Mouse (Mus musculus) cerebellum, postnatal 36 days (tissue): ENCODE measurements around the gene Otogl.
"Not testable (repeated sequence)": the region's sequence is repeated elsewhere in the genome, so short reads cannot be mapped to it uniquely, and the experiment has no call there.

Experiments
- DNase-seq, 2 experiments: peaks; one replicate each; pipeline ENCODE4 v3.0.0; 2021 to 2022; ENCODE audit warnings: mixed read lengths in 2 of 2

Gene Otogl

DNA sequence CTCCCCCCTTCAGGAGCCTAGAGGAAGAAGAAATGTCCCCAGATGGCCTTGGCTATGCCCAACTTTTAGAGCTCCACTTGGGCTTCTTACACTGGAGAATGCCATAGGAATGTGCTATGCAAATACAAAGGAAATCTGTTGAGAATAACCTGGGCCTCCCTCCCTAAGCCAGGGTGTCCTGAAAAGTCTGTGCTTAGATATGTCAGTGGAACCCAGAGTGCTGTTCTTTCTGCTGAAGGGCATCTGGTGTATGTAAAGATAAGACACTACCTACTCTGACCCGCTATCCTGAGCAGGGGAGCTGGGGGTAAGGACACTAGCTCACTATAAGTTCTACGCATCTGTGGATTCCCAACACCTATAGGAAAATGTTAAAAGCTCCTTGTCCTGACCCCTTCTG is 106.7 kb downstream of the Otogl start:
- DNase-seq = no peak

DNA sequence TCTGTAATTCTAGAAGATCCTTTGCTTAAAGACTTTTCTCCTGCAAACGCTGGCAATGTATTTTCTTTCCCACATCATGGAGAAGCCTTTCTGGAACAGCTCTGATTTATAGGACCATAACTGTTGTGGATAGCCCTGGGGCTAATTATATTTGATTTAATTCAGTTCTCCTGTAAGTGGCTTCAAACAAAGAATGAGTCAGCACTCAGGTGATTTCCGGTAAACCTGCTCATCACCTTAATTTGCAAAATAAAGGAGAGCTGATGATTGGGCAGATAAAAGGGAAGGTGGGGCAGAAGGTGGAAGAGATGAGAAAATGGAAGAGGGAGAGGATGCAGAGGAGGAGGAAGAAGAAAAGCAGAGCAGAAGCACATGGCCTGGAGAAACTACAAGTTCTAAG is 107.6 kb downstream of the Otogl start:
- not testable (repeated sequence) for DNase-seq

DNA sequence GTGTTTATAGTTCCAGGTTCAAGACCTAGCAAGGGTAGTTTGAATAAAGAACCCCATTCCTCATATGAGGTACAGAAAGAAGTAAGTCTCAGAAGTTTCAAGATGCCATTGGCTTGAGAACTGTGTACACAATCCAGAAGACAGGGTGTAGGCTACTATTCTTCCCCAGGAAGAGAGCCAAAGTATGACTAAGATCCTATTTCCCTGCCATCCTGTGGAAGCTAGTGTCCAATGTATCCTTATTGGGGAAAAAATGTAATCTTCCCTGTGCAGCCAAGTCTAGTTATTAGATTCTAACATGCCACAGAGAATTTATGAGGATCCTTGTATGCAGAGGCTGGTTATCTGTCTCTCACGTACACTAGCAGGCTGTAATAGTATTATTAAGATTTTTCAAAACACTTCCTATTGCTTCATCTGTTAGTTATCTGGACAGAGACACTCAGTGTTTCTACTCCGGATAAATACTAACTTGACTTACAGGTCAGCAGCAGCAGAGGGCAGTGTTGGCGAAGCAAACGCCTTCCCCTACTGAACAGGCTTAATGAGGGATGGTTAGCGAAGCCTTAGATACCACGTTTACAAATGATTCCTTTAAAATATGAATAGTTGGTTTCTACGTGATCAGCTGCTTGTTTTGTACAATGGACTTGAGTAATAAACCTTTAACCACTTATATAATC is 112.1 kb downstream of the Otogl start:
- peak; percentile 43 to 49 for DNase-seq

DNA sequence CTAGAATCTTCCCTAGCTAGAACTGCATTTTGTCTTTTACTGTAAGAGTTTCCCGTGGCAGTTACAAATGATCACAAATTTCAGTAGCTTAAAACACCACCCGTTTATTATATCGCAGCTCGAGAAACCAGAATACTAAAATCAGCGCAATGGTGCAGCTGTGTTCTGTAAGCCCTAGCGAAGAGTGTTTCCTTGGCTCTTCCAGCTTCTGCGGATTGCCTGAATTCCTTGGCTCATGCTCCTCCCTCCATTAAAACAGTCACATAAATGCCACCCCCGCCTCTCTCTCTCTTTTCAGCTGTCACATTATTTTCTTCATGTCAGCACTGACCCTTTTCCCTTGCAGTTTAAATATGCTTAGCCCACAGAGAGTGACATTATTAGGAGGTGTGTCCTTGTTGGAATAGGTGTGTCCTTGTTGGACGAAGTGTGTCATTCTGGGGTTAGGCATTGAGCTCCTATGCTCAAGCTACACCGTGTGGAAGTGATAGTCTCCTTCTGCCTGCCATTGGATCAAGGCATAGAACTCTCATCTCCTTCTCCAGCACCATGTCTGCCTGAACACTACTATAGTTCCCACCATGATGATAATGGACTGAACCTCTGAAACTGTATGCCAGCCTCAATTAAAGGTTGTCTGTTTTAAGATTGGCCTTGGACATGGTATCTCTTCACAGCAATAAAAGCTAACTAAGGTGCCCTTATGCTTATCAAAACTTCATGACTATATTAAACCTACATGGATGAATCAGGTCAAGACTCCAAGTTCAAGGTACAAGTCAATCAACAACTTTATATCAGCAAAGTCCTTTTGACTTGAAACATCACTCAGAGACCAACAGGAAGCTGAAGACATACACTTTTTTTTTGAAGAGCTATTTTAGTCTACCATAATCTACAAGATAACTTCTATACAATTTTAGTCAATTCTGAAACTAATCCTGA is 116.8 kb downstream of the Otogl start:
- no peak for DNase-seq

DNA sequence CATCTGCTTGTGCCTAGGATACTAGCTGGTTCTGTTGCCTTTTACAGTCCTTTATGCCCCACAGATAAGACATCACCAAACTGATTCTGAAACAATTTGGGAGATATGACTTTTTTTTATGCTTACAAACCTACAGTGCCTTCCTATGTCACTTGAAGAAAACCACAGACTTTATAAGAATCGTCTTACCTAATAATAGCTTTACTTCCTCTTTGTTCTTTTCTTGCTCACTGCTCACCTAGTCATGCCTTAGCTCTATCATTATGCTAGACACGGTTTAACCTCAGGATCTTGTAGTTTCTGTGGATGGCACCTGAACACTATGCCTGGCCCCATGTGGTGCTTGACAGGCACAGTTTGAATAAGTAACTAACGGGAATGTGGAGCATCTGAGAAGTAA is 119.4 kb downstream of the Otogl start:
- DNase-seq = no peak

DNA sequence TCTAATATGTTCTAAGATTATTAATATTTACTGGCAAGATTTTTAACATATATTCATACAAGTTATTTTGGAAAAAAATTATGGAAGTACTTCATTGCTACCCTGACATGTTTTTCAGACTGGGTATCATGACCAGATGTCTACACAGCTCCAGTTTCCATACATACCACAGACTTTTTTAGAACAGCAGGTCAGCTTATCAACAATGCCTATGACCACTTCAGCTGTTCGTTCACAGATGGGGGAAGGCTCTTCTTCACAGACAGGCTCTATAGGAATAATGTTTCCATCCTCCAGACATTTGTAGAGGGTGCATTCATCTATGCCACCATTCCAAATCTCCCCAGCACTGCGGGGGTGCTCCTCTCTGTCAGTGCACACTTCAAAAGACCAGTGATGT is 132.4 kb downstream of the Otogl start:
- no peak for DNase-seq

DNA sequence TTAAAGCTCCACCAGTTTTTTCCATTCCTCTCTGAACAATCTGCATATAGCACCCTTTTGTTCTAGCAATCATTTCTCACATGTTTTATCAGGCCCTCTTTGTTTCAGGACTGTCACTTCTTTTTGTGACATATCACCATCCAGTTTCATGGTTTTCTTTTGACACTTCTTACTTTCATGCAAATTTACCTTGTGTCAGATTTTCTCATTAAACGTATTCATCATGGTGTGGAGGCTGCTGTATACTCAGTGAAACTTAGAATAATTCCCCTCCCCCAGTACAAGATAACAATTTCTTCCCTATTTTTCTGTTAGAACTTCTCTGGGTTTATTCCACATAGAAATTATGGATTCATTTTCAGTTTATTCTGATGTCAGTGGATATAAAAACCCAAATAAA is 152.3 kb downstream of the Otogl start:
- no peak for DNase-seq

DNA sequence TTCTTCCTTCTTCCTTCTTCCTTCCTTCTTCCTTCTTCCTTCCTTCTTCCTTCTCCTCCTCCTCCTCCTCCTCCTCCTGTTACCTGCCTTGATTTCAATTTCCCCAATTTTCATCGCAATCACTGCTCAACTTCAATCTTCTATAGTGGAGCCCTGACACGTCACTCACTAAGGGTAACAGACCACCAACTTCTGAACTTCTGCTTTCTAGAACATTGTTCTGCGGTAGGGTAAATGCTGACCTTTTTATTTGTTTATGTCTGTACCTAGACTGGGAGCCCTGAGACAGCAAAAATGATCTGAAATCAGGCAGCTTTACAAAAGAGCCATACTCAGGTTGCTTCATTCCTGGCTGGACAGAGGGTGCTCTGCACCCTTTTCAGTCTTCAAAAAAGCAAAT is 158.5 kb downstream of the Otogl start:
- no peak for DNase-seq

DNA sequence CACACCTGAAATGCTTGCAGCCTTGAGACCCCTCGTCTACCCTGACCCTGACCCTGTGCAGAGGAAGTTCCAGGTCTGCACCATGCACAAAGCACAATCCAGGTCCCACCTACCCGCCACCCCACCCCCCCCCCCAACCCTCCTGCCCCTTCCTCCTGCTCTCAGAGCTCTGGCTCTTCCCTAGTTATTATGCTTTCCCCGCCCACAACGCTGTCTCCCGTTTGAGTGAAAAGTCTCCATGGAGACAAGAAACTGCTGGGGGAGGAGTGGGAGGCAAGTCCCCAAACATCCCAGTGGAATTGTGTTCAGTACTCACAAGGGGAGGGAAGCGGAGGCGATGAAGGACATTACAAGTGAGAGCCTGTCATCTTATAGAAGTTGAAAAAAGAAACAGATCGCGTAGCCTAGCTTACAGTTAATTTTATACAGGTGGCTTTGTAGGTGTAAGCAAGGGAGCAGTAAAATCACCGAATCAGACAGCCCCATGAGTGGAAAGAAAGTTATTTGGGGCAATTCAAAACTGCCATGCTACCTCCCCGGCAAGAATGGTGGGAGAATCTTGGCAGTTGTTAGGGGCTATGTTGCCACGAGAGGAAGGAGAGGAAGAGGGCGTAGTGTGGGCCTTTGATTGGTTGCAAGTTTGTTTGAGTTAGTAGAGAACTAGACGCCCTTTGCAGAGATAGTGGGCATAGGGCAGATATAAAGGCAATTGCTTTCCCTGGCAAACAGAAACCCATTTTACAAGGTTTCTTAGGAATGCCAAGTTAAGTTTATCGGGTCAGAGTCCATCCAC is 159.4 kb downstream of the Otogl start:
- DNase-seq = no peak

DNA sequence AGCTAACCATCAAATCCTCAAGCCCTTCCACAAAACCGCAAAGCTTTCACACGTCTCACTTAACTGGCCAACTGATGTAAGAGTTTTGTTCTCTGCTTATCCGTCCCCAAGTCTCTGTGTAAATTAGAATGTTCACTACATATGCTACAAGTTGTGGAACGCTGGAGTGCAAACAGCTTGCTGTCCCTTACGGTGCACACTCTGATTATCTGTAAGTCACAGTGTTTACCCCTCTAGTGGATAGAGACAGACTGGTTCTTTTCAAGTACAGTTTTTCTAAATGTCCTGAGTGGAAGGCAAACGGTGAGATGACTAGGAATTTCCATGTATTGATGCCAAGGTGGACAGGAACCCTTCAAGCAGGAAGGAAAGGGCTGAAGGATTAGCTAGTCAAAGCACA is 160.0 kb downstream of the Otogl start:
- DNase-seq = no peak

DNA sequence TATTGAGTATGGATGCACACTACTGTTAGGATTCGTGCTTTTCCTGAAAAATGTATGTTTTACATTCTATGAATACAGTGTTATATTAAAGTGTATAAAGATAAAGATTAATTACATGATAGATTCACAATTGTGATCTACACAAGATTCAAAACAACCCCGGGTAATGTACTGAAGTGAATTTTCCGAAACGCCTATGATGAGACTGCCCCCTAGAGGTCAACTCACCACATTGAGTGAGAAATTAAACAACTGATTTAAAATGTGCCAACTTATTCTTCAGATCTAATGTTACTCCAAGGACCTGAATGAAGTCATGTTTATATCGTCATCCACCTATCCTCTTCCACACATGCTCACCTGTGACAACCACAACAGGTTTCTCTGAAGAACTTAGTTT is 164.4 kb downstream of the Otogl start:
- peak; percentile 6 to 22 for DNase-seq

DNA sequence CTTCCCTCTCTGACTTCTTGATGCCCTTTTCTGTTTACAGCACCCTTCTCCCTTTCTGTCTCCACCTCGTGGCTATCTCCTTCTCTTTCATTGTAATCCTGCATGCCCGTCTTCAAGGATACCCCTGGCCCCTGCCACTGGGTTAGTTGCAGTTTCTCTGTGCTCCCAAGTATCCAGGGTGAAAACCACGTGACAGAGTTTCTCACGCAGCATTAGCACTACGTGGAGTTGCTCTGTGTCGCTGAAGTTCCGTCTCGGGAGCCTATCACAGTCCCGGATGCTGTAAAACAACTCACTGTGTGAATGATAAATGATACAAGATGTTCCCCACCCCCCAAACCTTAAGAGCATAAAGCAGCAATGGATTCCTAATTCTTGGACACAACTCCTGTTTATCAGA is 165.2 kb downstream of the Otogl start:
- DNase-seq = no peak

DNA sequence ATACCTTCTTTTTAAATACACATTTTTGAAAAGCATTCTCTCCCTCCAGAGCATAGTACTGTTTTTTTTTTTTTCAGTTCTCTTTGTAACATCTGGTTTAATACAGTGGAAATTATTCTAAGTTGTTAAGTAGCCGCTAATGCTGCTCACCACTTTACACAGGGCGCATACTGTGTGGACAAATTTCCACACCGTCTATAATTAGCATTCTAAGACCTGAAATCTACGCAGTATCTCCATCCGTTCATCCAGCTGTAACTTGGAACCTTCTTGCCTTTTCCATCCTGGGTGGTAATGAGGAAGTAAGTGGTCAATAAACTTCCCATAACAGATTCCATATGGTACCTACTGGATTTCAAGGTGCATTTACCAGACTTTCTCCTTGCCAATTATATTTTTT is 172.1 kb downstream of the Otogl start:
- DNase-seq = no peak

DNA sequence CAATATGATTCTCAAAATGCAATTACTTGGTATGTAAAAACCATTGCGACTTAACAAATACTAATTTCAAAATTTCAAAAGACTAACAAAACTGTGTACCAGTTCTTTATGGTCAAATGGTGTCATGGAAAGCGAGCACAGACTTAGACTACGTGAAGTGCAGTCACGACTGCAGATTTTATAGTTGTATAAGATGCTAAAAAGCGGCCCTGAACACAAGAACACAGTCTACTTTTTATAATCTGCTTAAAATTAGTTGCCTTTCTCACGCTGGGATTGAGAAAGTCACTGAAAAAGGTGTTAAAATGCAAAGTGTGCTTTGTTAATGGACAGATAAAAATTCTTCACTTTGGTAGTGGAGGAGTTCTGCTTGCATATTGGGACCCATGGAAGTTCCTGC is 174.2 kb downstream of the Otogl start:
- no peak for DNase-seq

DNA sequence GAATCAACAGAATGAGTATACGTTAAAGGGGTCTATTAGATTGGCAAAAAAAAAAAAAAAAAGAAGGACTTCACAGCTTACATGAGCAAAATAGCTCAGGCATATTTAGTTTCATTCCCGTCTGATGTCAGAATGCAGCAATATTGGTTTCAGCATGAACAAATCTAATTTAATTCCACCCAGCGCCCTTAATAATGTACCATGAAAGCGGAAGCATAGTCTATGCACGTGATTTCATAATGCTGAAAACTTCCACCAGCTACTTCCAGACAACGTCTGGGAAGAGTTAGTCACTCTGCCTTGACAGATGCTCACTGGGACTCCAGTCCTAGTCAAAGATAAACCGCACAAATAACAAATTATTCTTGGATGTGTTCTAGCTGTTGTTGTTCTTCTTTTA is 176.5 kb downstream of the Otogl start:
- no peak for DNase-seq

DNA sequence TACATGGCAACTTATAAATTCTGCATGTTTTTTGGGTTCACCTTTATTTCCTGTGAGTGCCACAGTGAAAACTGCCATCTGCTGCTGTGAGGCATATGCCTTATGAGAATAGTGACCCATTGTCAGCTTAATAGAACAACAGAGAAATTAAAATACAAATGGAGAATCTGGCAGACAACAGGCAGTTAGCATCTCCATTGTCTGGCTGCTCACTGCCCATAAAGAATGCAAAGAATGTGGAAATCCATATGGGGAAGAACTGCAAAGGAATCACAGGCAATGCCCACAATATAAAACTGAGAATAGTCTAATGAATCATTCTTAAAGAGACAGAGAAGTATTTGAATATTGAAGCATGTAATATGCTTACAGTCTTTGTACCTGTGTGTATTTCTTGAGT is 177.6 kb downstream of the Otogl start:
- DNase-seq = no peak

DNA sequence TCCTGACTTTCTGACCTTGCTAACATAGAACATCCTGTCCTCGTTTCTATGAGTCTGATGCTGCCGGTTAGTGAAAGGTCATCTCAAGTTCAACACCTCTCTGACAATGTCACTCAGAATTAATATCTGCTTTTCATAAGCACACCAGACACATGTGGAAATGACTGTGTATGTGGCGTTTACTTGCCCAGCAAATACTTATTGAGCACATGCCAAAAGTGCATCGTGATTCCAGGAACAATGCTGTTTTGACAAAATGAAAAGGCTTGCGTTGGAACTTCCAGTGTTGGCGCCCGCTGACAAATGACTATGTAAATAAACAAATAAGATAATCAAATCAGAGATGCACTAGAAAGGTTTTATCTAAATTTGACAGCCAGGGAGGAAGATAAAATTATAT is 186.3 kb downstream of the Otogl start:
- DNase-seq = no peak

DNA sequence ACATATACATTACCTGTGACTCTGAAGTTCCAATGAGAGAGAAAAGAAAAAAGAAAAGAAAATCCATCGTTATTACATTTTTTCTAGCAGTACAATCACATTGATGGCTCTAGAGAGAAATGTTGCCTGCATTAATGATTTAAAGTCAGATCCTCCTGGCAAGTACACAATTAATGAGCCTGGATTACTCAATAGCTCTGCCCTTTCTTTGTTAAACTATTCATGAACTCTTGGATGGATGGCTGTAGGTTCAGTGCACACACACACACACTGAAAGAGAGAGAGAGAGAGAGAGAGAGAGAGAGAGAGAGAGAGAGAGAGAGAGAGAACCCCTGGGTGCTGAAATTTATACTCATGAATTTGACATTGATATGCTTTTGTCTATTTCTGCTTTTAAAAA is 192.1 kb downstream of the Otogl start, which contains the start of gene Ptprq:
Ptprq (minus strand) TSS at position 246 of the 400 bp plus-strand sequence.
- no peak for DNase-seq
